Mouse (Mus musculus) cerebellum, adult 9-11 months (tissue): ENCODE results near the gene Pitx2.

Experiments
- DNase-seq: peaks from one replicate; pipeline ENCODE4 v3.0.0; 2022

Pitx2 gene

DNA sequence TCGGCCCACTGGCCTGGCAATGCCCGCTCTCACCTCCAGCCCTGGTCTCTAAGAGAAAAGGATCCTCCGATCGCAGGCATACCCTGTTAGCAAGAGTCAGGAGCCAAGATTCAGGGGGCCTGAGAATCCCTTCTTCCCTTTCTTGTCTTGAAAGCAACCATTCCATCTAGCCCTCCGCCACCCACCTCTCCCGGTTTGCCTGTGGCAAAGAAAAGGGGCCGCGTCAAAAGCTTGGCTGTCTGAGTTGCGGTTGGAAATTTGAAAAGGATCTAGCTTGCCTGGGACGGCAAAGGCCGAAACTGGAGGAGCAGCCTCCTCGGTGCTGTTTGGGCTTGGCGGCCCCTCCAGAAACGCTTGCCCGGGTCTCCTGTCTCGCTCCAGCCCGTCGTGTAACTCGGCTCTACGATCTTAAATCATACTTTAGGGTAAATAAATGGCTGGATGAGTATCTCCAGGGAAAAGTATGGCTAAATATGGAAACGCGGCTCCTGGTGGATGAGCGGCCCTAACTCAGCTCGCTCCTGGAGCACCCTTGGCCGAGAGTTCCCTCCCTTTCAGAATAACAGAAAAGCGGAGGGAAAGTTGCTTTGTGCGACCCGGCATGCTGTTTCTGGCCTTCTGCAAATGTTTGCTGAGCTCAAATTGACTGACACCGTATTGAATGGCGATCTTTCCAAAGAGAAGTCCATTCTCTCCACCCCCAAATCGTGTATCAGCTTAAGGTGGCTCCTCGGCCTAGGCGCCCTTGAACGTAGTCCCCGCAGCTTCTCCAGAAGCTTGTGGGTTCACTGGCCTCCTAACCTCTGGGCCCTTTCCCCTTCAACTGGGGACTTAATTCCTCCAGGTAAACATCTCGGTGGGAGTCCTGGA lies 3.4 kb downstream of the Pitx2 start:
- DNase-seq, result no peak

GRCm38 (mm10) chr3:129203761-129204440 lies 4.2 kb downstream of the Pitx2 start:
- DNase-seq, result no peak

DNA sequence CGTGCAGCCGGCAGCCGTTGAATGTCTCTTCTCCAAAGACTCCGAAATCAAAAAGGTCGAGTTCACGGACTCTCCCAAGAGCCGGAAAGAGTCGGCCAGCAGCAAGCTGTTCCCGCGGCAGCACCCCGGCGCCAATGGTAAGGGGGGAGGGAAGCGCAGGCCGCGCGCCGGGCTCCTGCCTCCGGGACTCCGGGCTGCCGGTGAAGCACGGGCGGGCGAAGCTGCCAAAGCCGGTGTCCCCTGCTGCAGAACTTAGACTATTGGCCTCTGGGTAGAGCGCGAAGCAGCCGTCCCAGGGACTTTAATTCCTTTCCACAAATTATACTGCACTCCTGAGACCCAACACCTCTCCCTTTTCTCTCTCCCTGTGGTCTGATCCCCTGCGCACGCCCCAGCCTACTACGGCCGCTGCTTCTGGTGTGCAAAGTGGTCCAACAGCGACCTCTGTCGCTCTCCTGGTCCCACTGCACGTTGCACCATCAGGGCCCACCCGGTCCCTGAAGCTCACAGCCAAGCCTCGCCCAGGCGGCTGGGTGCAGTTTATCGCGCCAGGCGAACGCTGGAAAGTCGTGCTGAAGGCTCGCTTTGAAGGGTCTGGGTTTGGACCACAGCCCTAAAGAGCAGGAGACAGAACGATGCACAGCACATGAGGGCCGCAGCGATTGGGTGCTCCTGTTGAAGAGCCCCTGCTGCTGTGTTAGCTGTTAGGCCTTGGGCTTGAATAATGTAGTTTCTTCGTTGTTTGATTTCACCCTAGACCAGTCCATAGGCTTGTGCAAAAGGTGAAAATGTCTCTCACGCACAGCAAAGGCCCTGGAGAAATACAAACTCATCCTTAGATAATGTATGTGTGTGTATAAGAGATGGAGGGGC lies 5.0 kb downstream of the Pitx2 start:
- DNase-seq, result no peak

DNA sequence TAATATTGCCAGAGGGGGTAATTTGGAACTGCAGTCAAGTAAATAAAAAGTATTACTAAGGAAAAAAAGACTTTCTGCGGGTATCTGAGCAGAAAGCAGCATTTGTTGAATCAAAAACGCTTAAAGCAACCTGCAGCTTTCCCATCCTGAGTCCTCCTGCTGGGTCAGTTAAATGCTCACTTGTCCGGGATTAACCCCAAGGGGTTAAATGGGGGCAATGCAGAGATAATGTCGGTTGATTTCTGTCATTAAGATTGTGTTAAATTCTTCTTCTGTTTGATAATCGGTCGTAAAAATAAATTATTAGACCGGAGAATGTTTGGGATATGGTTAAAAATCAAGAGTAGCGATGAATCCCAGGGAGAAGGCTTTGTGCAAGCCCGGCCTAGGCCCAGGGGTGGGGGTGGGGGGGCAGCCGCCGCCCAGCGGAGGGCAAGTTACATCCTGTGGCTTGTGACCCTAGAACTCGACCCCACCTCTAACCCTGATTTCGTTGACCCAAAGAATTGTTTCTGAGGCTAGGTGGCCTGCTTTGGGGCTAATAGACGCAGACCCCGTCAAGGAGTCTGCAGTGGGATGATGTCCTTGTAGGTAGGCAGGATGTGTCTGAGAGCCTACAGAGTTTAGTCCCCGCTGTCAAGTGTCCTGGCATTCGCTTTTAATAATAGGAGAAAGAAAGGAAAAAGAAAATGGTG lies 6.0 kb downstream of the Pitx2 start:
- no peak for DNase-seq

- DNase-seq, result no peak
Observed at GRCm38 (mm10) chr3:129206776-129207175, 7.1 kb downstream of the Pitx2 start.

- no peak for DNase-seq
Observed at GRCm38 (mm10) chr3:129207231-129208030, 7.8 kb downstream of the Pitx2 start.

GRCm38 (mm10) chr3:129208031-129208380 lies 8.3 kb downstream of the Pitx2 start:
- DNase-seq, result no peak

DNA sequence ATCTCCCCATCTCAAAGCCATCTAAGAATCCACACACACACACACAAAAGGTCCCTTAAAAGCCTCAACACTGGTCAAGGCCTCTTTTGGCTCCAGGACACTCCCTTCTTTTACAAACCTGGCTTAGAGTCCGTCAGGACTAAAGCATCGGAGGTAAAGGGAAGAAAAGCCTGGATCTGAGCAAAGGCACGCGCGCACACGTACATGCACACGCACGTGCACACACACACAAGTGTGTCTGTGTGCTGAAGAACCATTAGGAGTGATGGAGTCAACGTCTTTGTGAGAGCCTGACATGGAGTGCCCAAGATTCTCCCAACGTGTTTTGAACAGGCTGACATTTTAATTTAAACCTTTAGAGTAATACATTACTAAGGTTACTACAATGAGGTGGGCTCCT lies 8.7 kb downstream of the Pitx2 start:
- DNase-seq, result no peak

GRCm38 (mm10) chr3:129209266-129209665 lies 9.6 kb downstream of the Pitx2 start:
- no peak for DNase-seq

DNA sequence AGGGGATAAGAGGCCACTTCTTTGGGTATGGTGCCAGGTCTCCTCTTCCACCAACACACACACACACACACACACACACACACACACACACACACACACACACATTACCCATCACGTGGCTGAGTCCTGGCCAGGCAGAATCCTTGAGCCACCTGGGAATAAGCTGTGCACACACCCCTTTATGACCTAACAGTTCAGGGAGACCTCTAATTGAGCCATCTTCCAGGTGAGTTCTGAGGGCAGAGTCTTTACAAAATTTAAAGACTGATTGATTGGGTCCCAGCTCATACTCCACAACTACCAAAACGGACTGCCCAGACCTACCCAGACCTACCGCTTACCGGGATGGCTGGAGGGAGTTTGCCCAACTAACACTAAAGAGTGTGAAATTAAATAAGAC lies 10.1 kb downstream of the Pitx2 start:
- no peak for DNase-seq

GRCm38 (mm10) chr3:129212038-129212645 lies 12.5 kb downstream of the Pitx2 start:
- DNase-seq, result no peak

DNA sequence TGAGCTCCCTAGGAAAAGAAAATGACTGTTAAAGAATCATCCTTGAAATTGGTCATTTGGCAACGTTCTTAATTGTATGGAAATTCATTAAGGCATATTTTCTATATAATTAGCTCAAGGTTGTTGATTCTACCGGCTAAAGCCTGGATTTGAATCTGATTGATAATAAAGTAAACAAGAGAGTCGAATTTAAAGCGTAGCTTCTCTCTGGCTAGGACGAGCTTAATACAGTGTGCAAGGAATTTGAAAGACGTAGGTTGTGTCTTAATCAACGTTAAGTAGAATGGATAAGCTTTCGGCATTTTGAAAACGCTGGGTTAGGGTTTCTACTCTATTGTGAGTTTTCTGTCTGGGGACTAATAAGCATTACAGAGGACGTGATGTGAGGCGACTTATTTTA lies 13.1 kb downstream of the Pitx2 start:
- DNase-seq, result no peak

DNA sequence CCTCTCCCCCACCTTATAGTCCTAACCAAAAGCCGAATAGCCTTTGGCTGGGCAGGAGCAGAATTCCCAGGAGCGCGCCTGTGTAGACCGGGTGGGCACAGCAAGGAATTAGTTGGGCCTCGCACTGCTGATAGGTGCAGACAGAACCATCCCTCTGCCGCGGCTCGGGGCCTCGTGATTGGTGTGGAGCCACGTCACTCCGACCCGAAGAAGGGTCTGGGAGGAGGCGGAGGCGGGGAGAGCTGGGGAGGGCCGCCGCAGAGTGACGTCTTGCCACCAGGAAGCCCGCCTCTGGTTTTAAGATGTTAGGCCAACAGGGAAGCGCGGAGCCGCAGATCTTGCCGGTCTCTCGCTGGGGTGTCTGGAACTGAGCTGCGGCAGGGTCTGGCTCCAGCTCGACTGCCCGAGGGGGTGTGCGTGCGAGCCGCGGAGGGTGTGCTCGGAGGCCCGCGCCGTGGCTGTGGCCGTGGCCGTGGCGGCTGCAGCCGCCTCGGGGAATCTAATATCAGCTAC lies 14.0 kb downstream of the Pitx2 start:
- no peak for DNase-seq

DNA sequence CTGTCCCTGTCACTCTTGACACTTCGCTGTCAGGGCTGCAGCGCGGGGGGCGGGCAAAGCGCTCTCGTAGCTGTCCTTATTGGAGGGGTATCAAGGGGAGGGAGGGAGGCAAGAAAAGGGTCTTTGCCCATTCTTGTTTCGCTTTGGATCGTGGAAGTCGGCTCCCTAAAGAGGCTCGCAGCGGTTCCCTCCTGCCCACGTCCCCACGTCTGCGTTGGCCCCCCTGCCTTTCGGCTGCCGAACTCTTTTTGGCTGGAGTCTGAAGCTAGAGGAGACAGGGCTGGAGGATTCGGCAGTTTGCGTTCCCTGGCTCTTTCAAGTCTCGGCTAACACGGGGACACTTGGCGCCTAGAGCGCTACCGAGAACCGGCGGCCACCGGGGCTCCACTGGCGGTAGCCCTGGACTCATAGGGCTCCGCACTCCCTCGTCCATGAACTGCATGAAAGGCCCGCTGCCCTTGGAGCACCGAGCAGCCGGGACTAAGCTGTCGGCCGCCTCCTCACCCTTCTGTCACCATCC lies 14.5 kb downstream of the Pitx2 start:
- DNase-seq, result no peak

DNA sequence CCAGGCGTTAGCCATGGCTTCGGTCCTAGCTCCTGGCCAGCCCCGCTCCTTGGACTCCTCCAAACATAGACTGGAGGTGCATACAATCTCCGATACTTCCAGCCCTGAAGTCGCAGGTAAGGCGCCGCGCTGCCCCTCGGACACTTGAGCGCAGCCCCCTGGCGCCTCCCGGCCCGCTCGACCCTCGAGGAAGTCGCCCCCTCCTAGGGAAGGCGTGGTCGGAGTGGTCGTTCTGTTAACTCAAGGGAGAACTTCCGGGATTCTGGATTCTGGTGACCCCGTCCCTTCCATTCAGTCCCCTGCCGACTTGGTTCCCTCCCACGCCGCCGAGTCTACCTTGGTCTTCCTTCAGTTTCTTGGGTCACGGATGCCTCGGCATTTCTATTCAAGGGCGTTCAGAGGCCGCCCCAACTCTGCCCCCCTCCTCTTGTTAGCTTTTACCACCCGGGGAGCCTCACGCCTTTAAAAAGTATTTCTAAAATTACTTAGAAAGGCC lies 15.0 kb downstream of the Pitx2 start:
- no peak for DNase-seq

GRCm38 (mm10) chr3:129215241-129215750 lies 15.6 kb downstream of the Pitx2 start:
- DNase-seq, result no peak

GRCm38 (mm10) chr3:129215751-129216331 lies 16.2 kb downstream of the Pitx2 start:
- DNase-seq, result no peak

- no peak for DNase-seq
Observed at GRCm38 (mm10) chr3:129216491-129216890, 16.8 kb downstream of the Pitx2 start.

DNA sequence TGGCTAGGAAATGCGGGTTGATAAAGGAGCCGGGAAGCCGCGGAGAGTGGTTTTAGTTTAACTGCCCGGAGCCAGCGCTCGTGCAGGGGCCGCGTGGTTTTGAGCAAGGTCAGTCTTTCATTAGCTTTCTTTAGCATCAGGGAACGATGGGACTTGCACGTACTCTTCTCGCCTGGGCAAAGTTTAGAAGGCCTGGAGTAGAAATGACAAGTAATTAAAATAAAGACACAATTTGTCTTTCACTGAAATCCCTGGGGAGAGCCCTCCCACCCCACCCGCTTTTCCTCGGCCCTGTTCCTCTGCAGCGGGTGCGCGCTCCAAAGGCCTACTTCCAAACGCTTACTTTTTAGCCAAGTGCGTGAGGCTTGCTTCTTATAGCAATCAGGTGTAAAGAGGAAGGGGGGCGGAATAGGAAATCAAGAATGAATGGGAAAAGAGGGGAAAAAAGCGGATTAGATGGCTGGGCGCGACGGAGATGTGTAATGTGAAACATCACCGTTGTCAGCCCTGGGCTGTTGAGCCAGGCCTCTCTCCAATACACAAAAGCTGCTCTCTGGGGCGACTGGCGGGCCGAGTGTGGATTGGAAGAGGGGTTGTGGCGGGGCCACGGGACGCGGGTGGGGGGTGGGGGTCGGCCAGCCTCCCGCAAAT lies 17.4 kb downstream of the Pitx2 start:
- no peak for DNase-seq
